Mouse (Mus musculus): ENCODE measurements at regions not wholly inside any gene's neighbourhood (a gene's known extent, or its start where the extent isn't known, plus 50 kb on each side); places are given as distances from the start of the nearest gene placed in this dataset.

- no peak for TF ChIP-seq CTCF (IDR thresholded peaks at IDR 0.05; ENCODE audit: low read depth)
- H3K4me3 ChIP-seq (ENCODE audit: low read depth, low read length), result no peak overlapping the region
- ATAC-seq, result peak; percentile 63
- H3K9ac ChIP-seq (ENCODE audit: low read depth, low read length), result no peak overlapping the region
- no peaks in the 10 kb centered on the region for H3K36me3 ChIP-seq (ENCODE audit: control insufficient read depth, insufficient read depth)
- H3K4me2 ChIP-seq (replicated peaks; ENCODE audit: low read depth), result no peak overlapping the region
- H3K9me3 ChIP-seq (ENCODE audit: control insufficient read depth), result no peaks in the 10 kb centered on the region
- H3K27me3 ChIP-seq (replicated peaks; ENCODE audit: control insufficient read depth, insufficient read depth, low read length), result no peaks in the 10 kb centered on the region; the same call in 1 of the 2 replicates
- no peaks in the 10 kb centered on the region for H3K4me1 ChIP-seq (replicated peaks; ENCODE audit: control insufficient read depth, insufficient read depth, low read length)
- whole genome bisulfite sequencing, result 58% methylated on average over 2 of the region's 2 CpGs
- H3K27ac ChIP-seq (ENCODE audit: low read depth, low read length), result no peak overlapping the region
Observed at GRCm38 (mm10) chr13:86344922-86345694, 298.4 kb upstream of the Cox7c start.

- WGBS, result 85% methylated on average over 3 of the region's 3 CpGs
- no peak for ATAC-seq
- H3K4me3 ChIP-seq (ENCODE audit: low read depth, low read length), result no peak overlapping the region
Observed at GRCm38 (mm10) chr13:86336471-86336870, 289.8 kb upstream of the Cox7c start.

More at GRCm38 (mm10) chr13:86336471-86336870, 289.8 kb upstream of the Cox7c start:
- TF ChIP-seq CTCF (IDR thresholded peaks at IDR 0.05; ENCODE audit: low read depth), result no peak
- H3K36me3 ChIP-seq (ENCODE audit: control insufficient read depth, insufficient read depth), result no peaks in the 10 kb centered on the region
- H3K9me3 ChIP-seq (ENCODE audit: control insufficient read depth), result no peaks in the 10 kb centered on the region
- H3K4me1 ChIP-seq (replicated peaks; ENCODE audit: control insufficient read depth, insufficient read depth, low read length), result no peaks in the 10 kb centered on the region
- H3K4me2 ChIP-seq (replicated peaks; ENCODE audit: low read depth), result no peak overlapping the region
- no peak overlapping the region for H3K9ac ChIP-seq (ENCODE audit: low read depth, low read length)
- no peaks in the 10 kb centered on the region for H3K27me3 ChIP-seq (replicated peaks; ENCODE audit: control insufficient read depth, insufficient read depth, low read length)
- H3K27ac ChIP-seq (ENCODE audit: low read depth, low read length), result no peak overlapping the region
